Mouse (Mus musculus): ENCODE data around the gene Dennd4b. TPM values are rescaled to one million over a fixed set of nuclear protein-coding genes. Genes with fewer than 3 reads are reported as not detected.

The Dennd4b gene
- 4.7 and 6.2 TPM in 2 replicates for polyA plus RNA-seq (2014; fragmentation: Nextera tagmentation; extraction: Ambion mirVana)

DNA sequence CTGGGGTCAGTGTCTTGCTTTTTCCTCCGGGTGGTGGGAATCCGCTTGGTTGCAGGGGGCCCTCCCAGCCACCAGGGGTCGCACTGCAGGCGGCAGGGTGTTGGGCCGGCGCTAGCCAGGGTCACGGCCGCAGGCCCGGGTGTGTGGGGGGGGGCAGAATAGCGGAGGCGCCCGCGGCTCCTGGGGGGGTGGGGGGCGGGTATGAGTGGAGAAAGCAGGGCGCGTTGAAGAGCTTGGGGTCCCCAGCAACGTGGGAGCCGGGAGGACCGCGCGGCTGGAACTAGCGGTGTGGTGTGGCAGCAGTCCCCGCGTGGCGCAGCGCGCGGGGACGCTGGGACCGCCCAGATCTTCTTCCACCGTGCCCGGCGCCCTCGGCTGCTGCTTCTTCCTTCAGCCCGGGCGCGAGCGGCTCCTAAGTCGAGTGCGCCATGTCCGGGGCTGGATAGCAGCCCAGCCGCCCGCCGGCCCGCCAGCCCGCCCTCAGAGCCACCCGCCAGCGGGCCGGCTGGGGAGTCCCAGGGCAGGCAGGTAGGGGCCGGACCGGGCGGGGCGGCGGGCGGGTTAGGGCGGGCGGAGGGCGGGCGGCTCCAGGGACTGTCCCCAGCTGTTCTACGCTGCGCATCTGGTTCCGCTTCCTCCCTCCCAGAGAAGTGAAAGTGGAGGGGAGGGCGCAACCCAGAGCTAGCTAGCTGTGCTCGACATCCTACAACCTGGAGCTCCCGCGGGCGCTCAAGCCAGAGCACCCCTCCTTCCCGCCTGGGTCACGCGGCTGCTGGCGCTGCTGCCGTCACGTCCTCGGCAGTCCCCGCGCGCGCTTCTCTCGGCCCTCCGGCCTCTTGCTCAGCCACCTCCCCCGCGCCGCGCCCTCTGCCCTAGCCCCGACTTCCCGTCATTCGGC lies at the start of gene Dennd4b:
TSS of gene Dennd4b (plus strand) at position 152 of the 898 bp plus-strand sequence.
- Histone ChIP-seq H3K4me2 (ENCODE audit: low read depth) (peak within 1 kb of the TSS; percentile 89), H3K4me1 (ENCODE audit: control insufficient read depth, insufficient read depth, low read length) (peaks cover 7% of the 10 kb centered on the region), H3K4me3 (ENCODE audit: low read depth, low read length) (peak within 1 kb of the TSS; percentile 87), H3K9me3 (ENCODE audit: control insufficient read depth, low read length) (no peaks in the 10 kb centered on the region), H3K9ac (ENCODE audit: low read length) (peak within 1 kb of the TSS; percentile 95), H3K27ac (ENCODE audit: low read depth, low read length) (peak within 1 kb of the TSS; percentile 92), H3K27me3 (ENCODE audit: control insufficient read depth, insufficient read depth, low read length) (no peaks in the 10 kb centered on the region), H3K36me3 (ENCODE audit: control insufficient read depth, insufficient read depth, low read length) (peaks cover 13% of the 10 kb centered on the region)
- DNase-seq (ENCODE audit: low spot score) (peak; percentile 87), ATAC-seq (ENCODE audit: insufficient read depth, low FRiP score, low TSS enrichment) (peak; percentile 81)
- under 1% methylated on average over 43 of the region's 87 CpGs for WGBS

GRCm38 (mm10) chr3:90215825-90216380 lies 49.1 kb upstream of the Dennd4b start:
- Histone ChIP-seq H3K4me1 (ENCODE audit: control insufficient read depth, insufficient read depth, low read length) (peaks cover 8% of the 10 kb centered on the region; the same call in 1 of the 2 replicates), H3K36me3 (ENCODE audit: control insufficient read depth, insufficient read depth, low read length) (peaks cover 6% of the 10 kb centered on the region), H3K27ac (ENCODE audit: low read depth, low read length) (no peak overlapping the region), H3K9me3 (ENCODE audit: control insufficient read depth, low read length) (no peaks in the 10 kb centered on the region), H3K4me2 (ENCODE audit: low read depth) (no peak overlapping the region), H3K4me3 (ENCODE audit: low read depth, low read length) (no peak overlapping the region), H3K9ac (ENCODE audit: low read length) (no peak overlapping the region), H3K27me3 (ENCODE audit: control insufficient read depth, insufficient read depth, low read length) (no peaks in the 10 kb centered on the region)
- ATAC-seq (ENCODE audit: insufficient read depth, low FRiP score, low TSS enrichment): no peak
- 61% methylated on average over 1 of the region's 1 CpGs for WGBS
- DNase-seq (ENCODE audit: low spot score): no peak

- Histone ChIP-seq H3K9me3 (ENCODE audit: control insufficient read depth, low read length) (no peaks in the 10 kb centered on the region), H3K9ac (ENCODE audit: low read length) (peak overlapping the region; percentile 50), H3K4me3 (ENCODE audit: low read depth, low read length) (peak overlapping the region; percentile 39), H3K4me2 (ENCODE audit: low read depth) (peak overlapping the region; percentile 63), H3K27me3 (ENCODE audit: control insufficient read depth, insufficient read depth, low read length) (no peaks in the 10 kb centered on the region), H3K4me1 (ENCODE audit: control insufficient read depth, insufficient read depth, low read length) (no peaks in the 10 kb centered on the region), H3K27ac (ENCODE audit: low read depth, low read length) (no peak overlapping the region), H3K36me3 (ENCODE audit: control insufficient read depth, insufficient read depth, low read length) (no peaks in the 10 kb centered on the region; the same call in 1 of the 2 replicates)
- 11% methylated on average over 6 of the region's 6 CpGs for WGBS
- peak; percentile 63 for DNase-seq (ENCODE audit: low spot score)
- peak; percentile 46 for ATAC-seq (ENCODE audit: insufficient read depth, low FRiP score, low TSS enrichment)
Measured at GRCm38 (mm10) chr3:90220088-90220487, 44.9 kb upstream of the Dennd4b start.

DNA sequence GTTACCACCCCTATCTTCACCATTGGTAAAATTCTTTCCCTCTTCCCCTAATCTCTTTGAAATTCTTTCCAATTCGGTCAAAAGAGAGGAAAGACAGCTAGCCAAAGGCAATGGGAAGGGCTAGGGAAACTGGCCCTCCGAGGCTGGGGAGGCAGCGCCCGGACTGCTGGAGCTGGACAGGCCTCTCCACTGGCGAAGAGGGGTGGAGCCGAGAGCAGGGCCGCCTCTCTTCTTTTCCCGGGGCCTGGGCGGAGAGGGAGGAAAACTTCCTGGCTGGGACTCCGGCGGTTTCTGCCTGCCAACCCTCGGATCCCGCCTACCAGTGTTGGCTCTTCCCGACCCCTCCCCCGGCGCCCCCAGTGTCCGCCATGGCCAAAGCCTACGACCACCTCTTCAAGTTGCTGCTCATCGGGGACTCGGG lies 44.4 kb upstream of the Dennd4b start:
- H3K27me3 ChIP-seq (ENCODE audit: control insufficient read depth, insufficient read depth, low read length): no peaks in the 10 kb centered on the region
- H3K4me3 ChIP-seq (ENCODE audit: low read depth, low read length): peak overlapping the region; percentile 39
- H3K36me3 ChIP-seq (ENCODE audit: control insufficient read depth, insufficient read depth, low read length): no peaks in the 10 kb centered on the region; the same call in 1 of the 2 replicates
- 0% methylated on average over 18 of the region's 20 CpGs for WGBS
- H3K27ac ChIP-seq (ENCODE audit: low read depth, low read length): peak overlapping the region; percentile 40; the same call in 1 of the 2 replicates
- no peaks in the 10 kb centered on the region for H3K9me3 ChIP-seq (ENCODE audit: control insufficient read depth, low read length)
- ATAC-seq (ENCODE audit: insufficient read depth, low FRiP score, low TSS enrichment) (peak; percentile 71), DNase-seq (ENCODE audit: low spot score) (peak; percentile 64)
- H3K9ac ChIP-seq (ENCODE audit: low read length): peak overlapping the region; percentile 50
- peak overlapping the region; percentile 63 for H3K4me2 ChIP-seq (ENCODE audit: low read depth)
- no peaks in the 10 kb centered on the region for H3K4me1 ChIP-seq (ENCODE audit: control insufficient read depth, insufficient read depth, low read length)

DNA sequence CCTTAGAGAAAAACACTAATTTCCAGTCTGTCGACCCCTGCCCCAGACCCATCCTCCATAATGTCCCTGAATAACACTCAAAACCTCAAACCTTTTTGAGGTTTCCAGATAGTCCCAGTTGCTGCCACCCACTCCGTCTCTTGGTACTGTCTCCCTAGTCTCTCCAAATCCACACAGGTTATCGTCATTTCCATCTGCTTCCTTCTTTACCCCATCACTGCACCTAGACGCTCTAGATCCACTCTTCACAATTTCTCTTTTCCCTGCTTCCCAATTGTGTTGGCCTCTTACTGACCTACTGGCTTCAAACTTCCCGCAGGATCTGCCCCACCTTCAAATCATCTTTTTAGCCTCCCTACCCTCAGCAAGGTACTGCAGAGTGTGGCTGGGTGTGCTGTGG lies 43.9 kb upstream of the Dennd4b start:
- Histone ChIP-seq H3K9me3 (ENCODE audit: control insufficient read depth, low read length) (no peaks in the 10 kb centered on the region), H3K9ac (ENCODE audit: low read length) (no peak overlapping the region; the same call in 1 of the 2 replicates), H3K4me1 (ENCODE audit: control insufficient read depth, insufficient read depth, low read length) (no peaks in the 10 kb centered on the region), H3K4me2 (ENCODE audit: low read depth) (peak overlapping the region; percentile 63), H3K27ac (ENCODE audit: low read depth, low read length) (no peak overlapping the region), H3K27me3 (ENCODE audit: control insufficient read depth, insufficient read depth, low read length) (no peaks in the 10 kb centered on the region), H3K36me3 (ENCODE audit: control insufficient read depth, insufficient read depth, low read length) (no peaks in the 10 kb centered on the region; the same call in 1 of the 2 replicates), H3K4me3 (ENCODE audit: low read depth, low read length) (peak overlapping the region; percentile 39)
- no peak for DNase-seq (ENCODE audit: low spot score)
- no peak for ATAC-seq (ENCODE audit: insufficient read depth, low FRiP score, low TSS enrichment)
- WGBS: 26% methylated on average over 5 of the region's 5 CpGs

DNA sequence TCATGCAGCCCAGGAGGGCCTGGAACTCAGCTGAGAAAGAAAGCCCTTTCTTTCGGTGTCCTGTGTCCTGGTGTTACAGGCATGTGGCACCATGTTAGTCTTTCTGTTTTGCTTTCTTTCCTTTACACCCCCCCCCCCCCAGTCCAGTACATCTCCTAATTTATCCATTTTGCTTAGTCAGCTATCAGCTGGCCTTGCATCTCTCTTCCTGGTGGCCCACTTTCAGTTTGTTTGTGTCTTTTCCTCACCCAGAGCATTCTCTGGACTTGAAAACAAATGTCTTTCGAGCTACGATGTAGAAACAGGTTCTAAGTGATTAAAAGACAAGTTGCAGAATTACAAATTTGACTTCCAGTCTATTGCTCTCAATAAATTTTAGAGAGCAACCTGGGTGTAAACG lies 42.5 kb upstream of the Dennd4b start:
- DNase-seq (ENCODE audit: low spot score): no peak
- WGBS: 92% methylated on average over 4 of the region's 4 CpGs
- H3K4me1 ChIP-seq (ENCODE audit: control insufficient read depth, insufficient read depth, low read length): no peaks in the 10 kb centered on the region
- no peak overlapping the region for H3K4me2 ChIP-seq (ENCODE audit: low read depth)
- no peak for ATAC-seq (ENCODE audit: insufficient read depth, low FRiP score, low TSS enrichment)
- no peaks in the 10 kb centered on the region for H3K27me3 ChIP-seq (ENCODE audit: control insufficient read depth, insufficient read depth, low read length)
- no peaks in the 10 kb centered on the region for H3K9me3 ChIP-seq (ENCODE audit: control insufficient read depth, low read length)
- no peak overlapping the region for H3K9ac ChIP-seq (ENCODE audit: low read length)
- H3K36me3 ChIP-seq (ENCODE audit: control insufficient read depth, insufficient read depth, low read length): no peaks in the 10 kb centered on the region; the same call in 1 of the 2 replicates
- no peak overlapping the region for H3K27ac ChIP-seq (ENCODE audit: low read depth, low read length)
- no peak overlapping the region for H3K4me3 ChIP-seq (ENCODE audit: low read depth, low read length)

DNA sequence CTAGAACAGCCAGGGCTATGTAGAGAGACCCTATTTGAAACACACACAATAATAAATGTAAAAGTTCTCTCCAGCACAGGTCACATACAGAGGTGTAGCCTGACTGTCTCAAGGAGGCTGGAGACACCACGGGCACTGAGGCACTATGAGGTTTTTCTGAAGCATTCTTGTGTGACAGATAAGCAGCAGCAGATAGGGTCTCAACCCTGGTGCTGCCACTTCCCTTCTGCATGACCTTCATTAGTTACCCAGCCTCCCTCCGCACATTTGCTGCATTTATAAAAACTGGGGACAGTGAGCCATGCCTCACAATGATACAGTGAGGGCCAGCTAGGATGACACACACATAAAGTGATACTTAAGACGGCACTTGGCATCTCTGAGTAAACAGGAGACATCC lies 42.0 kb upstream of the Dennd4b start:
- no peaks in the 10 kb centered on the region for H3K27me3 ChIP-seq (ENCODE audit: control insufficient read depth, insufficient read depth, low read length)
- H3K36me3 ChIP-seq (ENCODE audit: control insufficient read depth, insufficient read depth, low read length): no peaks in the 10 kb centered on the region; the same call in 1 of the 2 replicates
- no peak overlapping the region for H3K4me2 ChIP-seq (ENCODE audit: low read depth)
- H3K27ac ChIP-seq (ENCODE audit: low read depth, low read length): no peak overlapping the region
- WGBS: 77% methylated on average over 3 of the region's 3 CpGs
- DNase-seq (ENCODE audit: low spot score) (no peak), ATAC-seq (ENCODE audit: insufficient read depth, low FRiP score, low TSS enrichment) (no peak)
- no peak overlapping the region for H3K9ac ChIP-seq (ENCODE audit: low read length)
- H3K4me1 ChIP-seq (ENCODE audit: control insufficient read depth, insufficient read depth, low read length): no peaks in the 10 kb centered on the region
- no peak overlapping the region for H3K4me3 ChIP-seq (ENCODE audit: low read depth, low read length)
- no peaks in the 10 kb centered on the region for H3K9me3 ChIP-seq (ENCODE audit: control insufficient read depth, low read length)

- 81% methylated on average over 10 of the region's 10 CpGs for WGBS
- no peak for ATAC-seq (ENCODE audit: insufficient read depth, low FRiP score, low TSS enrichment)
- no peak for DNase-seq (ENCODE audit: low spot score)
- Histone ChIP-seq H3K4me1 (ENCODE audit: control insufficient read depth, insufficient read depth, low read length) (no peaks in the 10 kb centered on the region), H3K27me3 (ENCODE audit: control insufficient read depth, insufficient read depth, low read length) (no peaks in the 10 kb centered on the region), H3K4me3 (ENCODE audit: low read depth, low read length) (no peak overlapping the region), H3K27ac (ENCODE audit: low read depth, low read length) (no peak overlapping the region), H3K9me3 (ENCODE audit: control insufficient read depth, low read length) (no peaks in the 10 kb centered on the region), H3K4me2 (ENCODE audit: low read depth) (no peak overlapping the region), H3K9ac (ENCODE audit: low read length) (no peak overlapping the region), H3K36me3 (ENCODE audit: control insufficient read depth, insufficient read depth, low read length) (no peaks in the 10 kb centered on the region; the same call in 1 of the 2 replicates)
Measured at GRCm38 (mm10) chr3:90224331-90224730, 40.7 kb upstream of the Dennd4b start.
